Mouse (Mus musculus) E14TG2a.4 (cell line): ENCODE data around the gene Tmem178b.

ENCODE experiments used
- CTCF ChIP-seq: conservative IDR thresholded peaks from 2 replicates; pipeline ENCODE4 v1.5.1; 2014; ENCODE audit warnings: low read length
- NANOG ChIP-seq: IDR thresholded peaks from 2 replicates; pipeline ENCODE4 v1.6.1; 2014; ENCODE audit warnings: borderline replicate concordance, low read length, mixed read lengths

- TF ChIP-seq CTCF (no peak), NANOG (no peak)
Measured at GRCm38 (mm10) chr6:39970281-39970680, 97.2 kb downstream of the Tmem178b start.
